Mouse (Mus musculus) thymus, postnatal 4 days (tissue): ENCODE measurements around the gene Brip1.

Source experiments
- DNase-seq: peaks from one replicate; pipeline ENCODE4 v3.0.0; 2021

Brip1 gene

GRCm38 (mm10) chr11:86020033-86020432 lies 181.0 kb downstream of the Brip1 start:
- DNase-seq = no peak

- no peak for DNase-seq
Measured at GRCm38 (mm10) chr11:86016242-86016641, 184.8 kb downstream of the Brip1 start.

GRCm38 (mm10) chr11:86013087-86013486 lies 187.9 kb downstream of the Brip1 start:
- no peak for DNase-seq

- no peak for DNase-seq
Measured at GRCm38 (mm10) chr11:86010458-86010857, 190.5 kb downstream of the Brip1 start.

- DNase-seq = no peak
Measured at GRCm38 (mm10) chr11:86008211-86008905, 192.6 kb downstream of the Brip1 start.
